Mouse (Mus musculus) left cerebral cortex, adult 8-10 months (tissue): ENCODE results near the gene Nkiras2. TPM values are rescaled to one million over a fixed set of nuclear protein-coding genes. Genes with fewer than 3 reads are reported as not detected.
"Not testable (repeated sequence)": the region's sequence is repeated elsewhere in the genome, so short reads cannot be mapped to it uniquely, and the experiment has no call there.

Experiments
- DNase-seq, 2 experiments: peaks; one replicate each; pipeline ENCODE4 v3.0.0; 2022; ENCODE audit warnings: low spot score in 2 of 2
- total RNA-seq, 4 experiments: library from RNA; stranded (reverse); gene quantifications; 2 replicates each; pipeline ENCODE4 v1.2.4; 2022

Nkiras2 gene
- total RNA-seq, 4 experiments from 2014 or later, result 12.1 to 15.5 (median 13.2) TPM

- no peak for DNase-seq
These were observed 21.0 kb upstream of the Nkiras2 start for GRCm38 (mm10) chr11:100598074-100598473.

- no peak for DNase-seq
These were observed 17.7 kb upstream of the Nkiras2 start for GRCm38 (mm10) chr11:100601372-100601771.

GRCm38 (mm10) chr11:100603155-100603554 is 15.9 kb upstream of the Nkiras2 start:
- DNase-seq, result no peak

- DNase-seq, result no peak
These were observed 15.2 kb upstream of the Nkiras2 start for GRCm38 (mm10) chr11:100603813-100604212.

GRCm38 (mm10) chr11:100604321-100605005 is 14.6 kb upstream of the Nkiras2 start:
- DNase-seq, result no peak

- no peak for DNase-seq
These were observed 13.6 kb upstream of the Nkiras2 start for GRCm38 (mm10) chr11:100605451-100605850.

- no peak for DNase-seq
These were observed 11.9 kb upstream of the Nkiras2 start for GRCm38 (mm10) chr11:100607121-100607520.

- no peak for DNase-seq
These were observed 10.2 kb upstream of the Nkiras2 start for GRCm38 (mm10) chr11:100608796-100609195.

- no peak for DNase-seq
These were observed 9.6 kb upstream of the Nkiras2 start for GRCm38 (mm10) chr11:100609355-100609996.

- no peak for DNase-seq
These were observed 8.9 kb upstream of the Nkiras2 start for GRCm38 (mm10) chr11:100609997-100610680.

- no peak for DNase-seq
These were observed 7.4 kb upstream of the Nkiras2 start for GRCm38 (mm10) chr11:100611627-100612026.

- DNase-seq, result no peak
These were observed 5.8 kb upstream of the Nkiras2 start for GRCm38 (mm10) chr11:100613241-100613640.

- DNase-seq, result no peak
These were observed 2.7 kb upstream of the Nkiras2 start for GRCm38 (mm10) chr11:100616332-100616731.

- DNase-seq, result not testable (repeated sequence)
These were observed 2.2 kb upstream of the Nkiras2 start for GRCm38 (mm10) chr11:100616836-100617235.

GRCm38 (mm10) chr11:100617480-100617879 is 1.6 kb upstream of the Nkiras2 start:
- no peak for DNase-seq

GRCm38 (mm10) chr11:100619485-100619975 is 486 bp downstream of the Nkiras2 start:
- peak; percentile 94 to 95 for DNase-seq

GRCm38 (mm10) chr11:100619982-100620381 is 938 bp downstream of the Nkiras2 start, which contains the start of gene Dnajc7:
Dnajc7 (minus strand) TSS chr11:100620168.
- no peak for DNase-seq

- DNase-seq, result peak; percentile 94 to 97
These were observed 3.7 kb downstream of the Nkiras2 start for GRCm38 (mm10) chr11:100622714-100623113.

- no peak for DNase-seq
These were observed 4.8 kb downstream of the Nkiras2 start for GRCm38 (mm10) chr11:100623867-100624266.

- no peak for DNase-seq
These were observed 7.0 kb downstream of the Nkiras2 start for GRCm38 (mm10) chr11:100625754-100626700.

GRCm38 (mm10) chr11:100626701-100627195 is 7.7 kb downstream of the Nkiras2 start:
- no peak for DNase-seq
